Mouse (Mus musculus) thymus, postnatal 4 days (tissue): ENCODE data around the gene Mfsd1.
A peak's percentile ranks its signal among the peaks of the same experiment; 100 is the strongest.

Experiments used
- DNase-seq: peaks from one replicate; pipeline ENCODE4 v3.0.0; 2021

The Mfsd1 gene

GRCm38 (mm10) chr3:67582273-67583124 is at the start of gene Mfsd1:
TSS of gene Mfsd1 (plus strand) at chr3:67582741.
- peak; percentile 88 for DNase-seq

GRCm38 (mm10) chr3:67543630-67544029 is 38.9 kb upstream of the Mfsd1 start:
- no peak for DNase-seq

GRCm38 (mm10) chr3:67551193-67551592 is 31.3 kb upstream of the Mfsd1 start:
- no peak for DNase-seq

- DNase-seq, result peak; percentile 17
Observed at GRCm38 (mm10) chr3:67553281-67553680, 29.3 kb upstream of the Mfsd1 start.

- no peak for DNase-seq
Observed at GRCm38 (mm10) chr3:67553927-67554448, 28.6 kb upstream of the Mfsd1 start.

GRCm38 (mm10) chr3:67555211-67555610 is 27.3 kb upstream of the Mfsd1 start:
- no peak for DNase-seq

- DNase-seq, result no peak
Observed at GRCm38 (mm10) chr3:67557200-67557651, 25.3 kb upstream of the Mfsd1 start.

GRCm38 (mm10) chr3:67557718-67558354 is 24.7 kb upstream of the Mfsd1 start:
- DNase-seq, result no peak

- DNase-seq, result no peak
Observed at GRCm38 (mm10) chr3:67564731-67565357, 17.7 kb upstream of the Mfsd1 start.

GRCm38 (mm10) chr3:67565540-67566227 is 16.9 kb upstream of the Mfsd1 start:
- no peak for DNase-seq

GRCm38 (mm10) chr3:67568015-67568618 is 14.4 kb upstream of the Mfsd1 start:
- peak; percentile 61 for DNase-seq

- DNase-seq, result peak; percentile 50
Observed at GRCm38 (mm10) chr3:67572918-67573317, 9.6 kb upstream of the Mfsd1 start.

GRCm38 (mm10) chr3:67573523-67573922 is 9.0 kb upstream of the Mfsd1 start:
- DNase-seq, result no peak

GRCm38 (mm10) chr3:67576248-67576647 is 6.3 kb upstream of the Mfsd1 start:
- no peak for DNase-seq

GRCm38 (mm10) chr3:67576724-67577123 is 5.8 kb upstream of the Mfsd1 start:
- no peak for DNase-seq

GRCm38 (mm10) chr3:67583125-67583845 is 744 bp downstream of the Mfsd1 start:
- DNase-seq, result no peak

- no peak for DNase-seq
Observed at GRCm38 (mm10) chr3:67583846-67584186, 1.3 kb downstream of the Mfsd1 start.

GRCm38 (mm10) chr3:67586511-67586910 is 4.0 kb downstream of the Mfsd1 start:
- DNase-seq, result no peak

- peak; percentile 20 for DNase-seq
Observed at GRCm38 (mm10) chr3:67587430-67587829, 4.9 kb downstream of the Mfsd1 start.

GRCm38 (mm10) chr3:67601616-67602138 is 19.1 kb downstream of the Mfsd1 start:
- DNase-seq, result no peak

GRCm38 (mm10) chr3:67618222-67618621 is 35.7 kb downstream of the Mfsd1 start:
- no peak for DNase-seq

GRCm38 (mm10) chr3:67624629-67625028 is 42.1 kb downstream of the Mfsd1 start:
- DNase-seq, result no peak
